Mouse (Mus musculus): ENCODE results near the gene Arl10. TPM values are rescaled to one million over a fixed set of nuclear protein-coding genes. Genes with fewer than 3 reads are reported as not detected.

Arl10 gene
- polyA plus RNA-seq, 1 experiment from 2014 or later: 13.3 TPM

GRCm38 (mm10) chr13:54596870-54597269, 22.1 kb downstream of the Arl10 start:
- 56% methylated on average over 5 of the region's 5 CpGs for WGBS
- Histone ChIP-seq H3K9me3 (ENCODE audit: control insufficient read depth, low read length) (no peaks in the 10 kb centered on the region), H3K36me3 (ENCODE audit: control insufficient read depth, insufficient read depth, low read length) (peaks cover 3% of the 10 kb centered on the region; the same call in 1 of the 2 replicates), H3K9ac (ENCODE audit: low read length) (no peak overlapping the region), H3K27ac (replicated peaks) (no peak overlapping the region), H3K4me1 (replicated peaks; ENCODE audit: control insufficient read depth, insufficient read depth) (no peaks in the 10 kb centered on the region), H3K27me3 (ENCODE audit: control insufficient read depth, insufficient read depth, low read length) (no peaks in the 10 kb centered on the region), H3K4me3 (ENCODE audit: low read depth, low read length) (no peak overlapping the region), H3K4me2 (replicated peaks; ENCODE audit: low read depth) (no peak overlapping the region)
- TF ChIP-seq EP300 (optimal IDR thresholded peaks at IDR 0.05) (no peak), CTCF (IDR thresholded peaks at IDR 0.05; ENCODE audit: low read depth) (no peak)
- DNase-seq (ENCODE audit: low spot score) (no peak), ATAC-seq (ENCODE audit: low FRiP score, low TSS enrichment) (no peak)

GRCm38 (mm10) chr13:54598622-54599143, 23.9 kb downstream of the Arl10 start:
- no peak for TF ChIP-seq EP300 (optimal IDR thresholded peaks at IDR 0.05)
- TF ChIP-seq CTCF (IDR thresholded peaks at IDR 0.05; ENCODE audit: low read depth): no peak
- Histone ChIP-seq H3K9ac (ENCODE audit: low read length) (no peak overlapping the region), H3K4me3 (ENCODE audit: low read depth, low read length) (no peak overlapping the region), H3K9me3 (ENCODE audit: control insufficient read depth, low read length) (no peaks in the 10 kb centered on the region), H3K4me1 (replicated peaks; ENCODE audit: control insufficient read depth, insufficient read depth) (no peaks in the 10 kb centered on the region), H3K4me2 (replicated peaks; ENCODE audit: low read depth) (no peak overlapping the region), H3K36me3 (ENCODE audit: control insufficient read depth, insufficient read depth, low read length) (peaks cover 3% of the 10 kb centered on the region; the same call in 1 of the 2 replicates), H3K27me3 (ENCODE audit: control insufficient read depth, insufficient read depth, low read length) (no peaks in the 10 kb centered on the region), H3K27ac (replicated peaks) (no peak overlapping the region)
- ATAC-seq (ENCODE audit: low FRiP score, low TSS enrichment) (no peak), DNase-seq (ENCODE audit: low spot score) (no peak)
- WGBS: 77% methylated on average over 12 of the region's 12 CpGs

- no peak overlapping the region for H3K4me2 ChIP-seq (replicated peaks; ENCODE audit: low read depth)
- DNase-seq (ENCODE audit: low spot score): no peak
- H3K9me3 ChIP-seq (ENCODE audit: control insufficient read depth, low read length): no peaks in the 10 kb centered on the region
- H3K4me3 ChIP-seq (ENCODE audit: low read depth, low read length): no peak overlapping the region
- H3K27ac ChIP-seq (replicated peaks): no peak overlapping the region
- ATAC-seq (ENCODE audit: low FRiP score, low TSS enrichment): no peak
- 50% methylated on average over 3 of the region's 3 CpGs for WGBS
- H3K4me1 ChIP-seq (replicated peaks; ENCODE audit: control insufficient read depth, insufficient read depth): no peaks in the 10 kb centered on the region
- TF ChIP-seq EP300 (optimal IDR thresholded peaks at IDR 0.05) (no peak), CTCF (IDR thresholded peaks at IDR 0.05; ENCODE audit: low read depth) (no peak)
- H3K27me3 ChIP-seq (ENCODE audit: control insufficient read depth, insufficient read depth, low read length): no peaks in the 10 kb centered on the region
- peaks cover 6% of the 10 kb centered on the region for H3K36me3 ChIP-seq (ENCODE audit: control insufficient read depth, insufficient read depth, low read length)
- no peak overlapping the region for H3K9ac ChIP-seq (ENCODE audit: low read length)
Observed at GRCm38 (mm10) chr13:54602639-54603111, 27.9 kb downstream of the Arl10 start.

GRCm38 (mm10) chr13:54603501-54603900, 28.7 kb downstream of the Arl10 start:
- H3K9ac ChIP-seq (ENCODE audit: low read length): no peak overlapping the region
- H3K27me3 ChIP-seq (ENCODE audit: control insufficient read depth, insufficient read depth, low read length): no peaks in the 10 kb centered on the region
- DNase-seq (ENCODE audit: low spot score) (no peak), ATAC-seq (ENCODE audit: low FRiP score, low TSS enrichment) (no peak)
- H3K36me3 ChIP-seq (ENCODE audit: control insufficient read depth, insufficient read depth, low read length): peaks cover 6% of the 10 kb centered on the region
- no peak overlapping the region for H3K4me3 ChIP-seq (ENCODE audit: low read depth, low read length)
- no peak overlapping the region for H3K4me2 ChIP-seq (replicated peaks; ENCODE audit: low read depth)
- no peaks in the 10 kb centered on the region for H3K4me1 ChIP-seq (replicated peaks; ENCODE audit: control insufficient read depth, insufficient read depth)
- no peaks in the 10 kb centered on the region for H3K9me3 ChIP-seq (ENCODE audit: control insufficient read depth, low read length)
- TF ChIP-seq EP300 (optimal IDR thresholded peaks at IDR 0.05) (no peak), CTCF (IDR thresholded peaks at IDR 0.05; ENCODE audit: low read depth) (0 out of 2 replicates have a peak, but pooled peaks have one; percentile 18)
- H3K27ac ChIP-seq (replicated peaks): no peak overlapping the region

DNA sequence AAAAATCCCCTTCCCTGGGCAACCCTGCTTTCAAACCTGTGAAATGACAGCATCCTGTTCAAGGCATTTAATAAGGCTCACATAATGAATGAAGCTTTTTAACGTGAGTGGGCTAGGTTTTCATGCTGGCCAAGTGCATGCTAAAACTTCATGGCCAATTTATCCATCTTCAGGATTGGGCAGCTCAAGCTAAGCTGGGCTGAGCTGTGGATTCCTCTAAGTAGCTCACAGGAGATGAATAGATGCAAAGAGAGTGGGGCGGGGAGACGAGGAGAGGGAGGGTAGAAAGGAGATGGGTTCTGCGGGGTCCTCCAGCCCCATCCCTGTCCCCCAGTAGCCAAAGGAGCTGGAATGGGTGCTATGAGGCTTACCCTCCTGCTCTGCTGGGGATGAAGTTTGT, 29.4 kb downstream of the Arl10 start:
- Histone ChIP-seq H3K9me3 (ENCODE audit: control insufficient read depth, low read length) (no peaks in the 10 kb centered on the region), H3K4me2 (replicated peaks; ENCODE audit: low read depth) (no peak overlapping the region), H3K36me3 (ENCODE audit: control insufficient read depth, insufficient read depth, low read length) (peaks cover 6% of the 10 kb centered on the region; the same call in 1 of the 2 replicates), H3K27ac (replicated peaks) (0 out of 2 replicates have a peak overlapping the region, but pooled peaks have one; percentile 85), H3K4me3 (ENCODE audit: low read depth, low read length) (no peak overlapping the region), H3K4me1 (replicated peaks; ENCODE audit: control insufficient read depth, insufficient read depth) (no peaks in the 10 kb centered on the region; the same call in 1 of the 2 replicates), H3K27me3 (ENCODE audit: control insufficient read depth, insufficient read depth, low read length) (no peaks in the 10 kb centered on the region), H3K9ac (ENCODE audit: low read length) (no peak overlapping the region)
- ATAC-seq (ENCODE audit: low FRiP score, low TSS enrichment) (no peak), DNase-seq (ENCODE audit: low spot score) (no peak)
- no peak for TF ChIP-seq EP300 (optimal IDR thresholded peaks at IDR 0.05)
- no peak for TF ChIP-seq CTCF (IDR thresholded peaks at IDR 0.05; ENCODE audit: low read depth)
- 73% methylated on average over 4 of the region's 4 CpGs for WGBS

DNA sequence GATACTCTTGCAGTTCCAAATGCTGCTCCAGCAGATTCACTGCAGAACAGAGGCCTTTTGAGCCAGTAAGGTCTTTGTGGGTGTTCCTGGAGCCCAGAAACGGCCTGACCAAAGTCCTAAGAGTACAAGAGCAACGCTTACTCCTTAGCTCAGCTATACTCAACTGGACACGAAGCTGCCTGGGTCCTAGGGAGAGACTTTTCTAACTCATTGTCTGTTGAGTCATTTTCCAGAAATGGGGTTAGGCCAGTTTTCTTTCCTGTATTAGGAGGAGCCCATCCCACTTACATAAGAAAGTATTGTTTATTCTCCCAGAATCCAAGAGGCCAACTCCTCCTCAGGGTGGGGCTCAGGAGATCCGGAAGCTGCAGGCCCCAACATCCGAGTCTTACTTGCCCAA, 30.6 kb downstream of the Arl10 start:
- Histone ChIP-seq H3K36me3 (ENCODE audit: control insufficient read depth, insufficient read depth, low read length) (peaks cover 6% of the 10 kb centered on the region; the same call in 1 of the 2 replicates), H3K27ac (replicated peaks) (peak overlapping the region; percentile 85), H3K4me1 (replicated peaks; ENCODE audit: control insufficient read depth, insufficient read depth) (no peaks in the 10 kb centered on the region; the same call in none of the 2 replicates), H3K4me2 (replicated peaks; ENCODE audit: low read depth) (no peak overlapping the region), H3K9ac (ENCODE audit: low read length) (no peak overlapping the region), H3K27me3 (ENCODE audit: control insufficient read depth, insufficient read depth, low read length) (no peaks in the 10 kb centered on the region), H3K9me3 (ENCODE audit: control insufficient read depth, low read length) (no peaks in the 10 kb centered on the region), H3K4me3 (ENCODE audit: low read depth, low read length) (no peak overlapping the region)
- peak; percentile 57 for DNase-seq (ENCODE audit: low spot score)
- TF ChIP-seq CTCF (IDR thresholded peaks at IDR 0.05; ENCODE audit: low read depth) (no peak), EP300 (optimal IDR thresholded peaks at IDR 0.05) (peak; percentile 76)
- WGBS: 48% methylated on average over 5 of the region's 5 CpGs
- ATAC-seq (ENCODE audit: low FRiP score, low TSS enrichment): peak; percentile 90

Data from stomach, postnatal 0 days (tissue).